Mouse (Mus musculus) gastrocnemius, postnatal 4 days (tissue): ENCODE results near the gene Armc10. TPM values are rescaled to one million over a fixed set of nuclear protein-coding genes. Genes with fewer than 3 reads are reported as not detected.
"Not testable (repeated sequence)": the region's sequence is repeated elsewhere in the genome, so short reads cannot be mapped to it uniquely, and the experiment has no call there.

Experiments
- DNase-seq, 2 experiments: peaks; one replicate each; pipeline ENCODE4 v3.0.0; 2021 to 2022; ENCODE audit warnings: low spot score in 2 of 2, mixed read lengths in 2 of 2
- total RNA-seq, 2 experiments: library from RNA; stranded (reverse); gene quantifications; 2 replicates each; pipeline ENCODE4 v1.2.3; 2021

Armc10 gene
- total RNA-seq, 2 experiments from 2014 or later: 12.6 to 12.8 TPM

GRCm38 (mm10) chr5:21663081-21663480 lies 17.5 kb downstream of the Armc10 start:
- DNase-seq: no peak

GRCm38 (mm10) chr5:21667191-21668137 lies 21.9 kb downstream of the Armc10 start:
- DNase-seq: no peak

- DNase-seq: no peak
These were observed 23.7 kb downstream of the Armc10 start for GRCm38 (mm10) chr5:21669307-21669706.

GRCm38 (mm10) chr5:21672812-21673635 lies 27.4 kb downstream of the Armc10 start:
- no peak for DNase-seq

GRCm38 (mm10) chr5:21673742-21674141 lies 28.1 kb downstream of the Armc10 start:
- no peak for DNase-seq

GRCm38 (mm10) chr5:21675019-21675418 lies 29.4 kb downstream of the Armc10 start:
- no peak for DNase-seq

- no peak for DNase-seq
These were observed 29.9 kb downstream of the Armc10 start for GRCm38 (mm10) chr5:21675494-21675893.

GRCm38 (mm10) chr5:21677939-21678338 lies 32.3 kb downstream of the Armc10 start:
- DNase-seq: no peak

GRCm38 (mm10) chr5:21678363-21678762 lies 32.8 kb downstream of the Armc10 start:
- DNase-seq: no peak

GRCm38 (mm10) chr5:21680029-21680428 lies 34.4 kb downstream of the Armc10 start:
- DNase-seq: no peak

- DNase-seq: no peak
These were observed 35.3 kb downstream of the Armc10 start for GRCm38 (mm10) chr5:21680940-21681339.

- no peak for DNase-seq
These were observed 38.2 kb downstream of the Armc10 start for GRCm38 (mm10) chr5:21683811-21684210.

- no peak for DNase-seq
These were observed 39.4 kb downstream of the Armc10 start for GRCm38 (mm10) chr5:21685001-21685400.

- no peak for DNase-seq
These were observed 41.4 kb downstream of the Armc10 start for GRCm38 (mm10) chr5:21687042-21687441.

- no peak for DNase-seq
These were observed 46.6 kb downstream of the Armc10 start for GRCm38 (mm10) chr5:21692230-21692629.

- DNase-seq: no peak
These were observed 47.8 kb downstream of the Armc10 start for GRCm38 (mm10) chr5:21693372-21693870.

GRCm38 (mm10) chr5:21694854-21695490 lies 49.4 kb downstream of the Armc10 start:
- DNase-seq: no peak

- not testable (repeated sequence) for DNase-seq
These were observed 53.9 kb downstream of the Armc10 start for GRCm38 (mm10) chr5:21699555-21699954.

GRCm38 (mm10) chr5:21700272-21700821 lies 54.7 kb downstream of the Armc10 start:
- DNase-seq: no peak

- no peak for DNase-seq
These were observed 55.3 kb downstream of the Armc10 start for GRCm38 (mm10) chr5:21700934-21701333.
